Mouse (Mus musculus) splenic B cell, adult 2 months (primary cell): ENCODE measurements around the gene Bloc1s1.

ENCODE experiments used
- DNase-seq: peaks from one replicate; pipeline ENCODE4 v3.0.0-alpha.2; 2011; ENCODE audit warnings: low read depth, low spot score
- H3K27me3 ChIP-seq: 2 replicates; pipeline ENCODE4 v1.6.1; 2012; ENCODE audit warnings: mild to moderate bottlenecking, low read length, moderate library complexity, mixed read lengths; ENCODE audit not compliant: control insufficient read depth, poor library complexity, insufficient read depth, severe bottlenecking
- H3K36me3 ChIP-seq: 2 replicates; pipeline ENCODE4 v1.6.1; 2012; ENCODE audit warnings: mild to moderate bottlenecking, low read length, moderate library complexity, mixed read lengths; ENCODE audit not compliant: control insufficient read depth, poor library complexity, insufficient read depth, severe bottlenecking

The Bloc1s1 gene

DNA sequence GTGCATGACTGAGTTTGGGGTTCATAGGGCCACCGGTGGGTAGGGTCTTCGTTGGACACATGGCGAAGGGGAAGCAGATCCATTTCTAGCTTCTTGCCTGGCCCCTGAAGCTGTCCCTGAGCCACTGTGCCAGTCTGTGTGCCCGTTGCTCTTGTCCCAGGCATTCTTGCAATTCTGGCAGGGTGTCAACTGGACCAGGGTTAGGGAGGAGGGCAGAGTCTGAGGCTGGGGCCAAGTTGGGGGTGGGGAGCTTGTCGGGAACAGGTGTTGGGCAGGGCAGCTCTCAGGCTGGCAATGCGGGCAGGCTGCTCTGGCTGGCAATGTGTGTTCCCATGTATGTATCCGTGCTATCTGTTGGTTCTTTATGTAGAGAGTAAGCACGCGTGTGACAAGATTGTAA lies 14.6 kb upstream of the Bloc1s1 start:
- DNase-seq: no peak

DNA sequence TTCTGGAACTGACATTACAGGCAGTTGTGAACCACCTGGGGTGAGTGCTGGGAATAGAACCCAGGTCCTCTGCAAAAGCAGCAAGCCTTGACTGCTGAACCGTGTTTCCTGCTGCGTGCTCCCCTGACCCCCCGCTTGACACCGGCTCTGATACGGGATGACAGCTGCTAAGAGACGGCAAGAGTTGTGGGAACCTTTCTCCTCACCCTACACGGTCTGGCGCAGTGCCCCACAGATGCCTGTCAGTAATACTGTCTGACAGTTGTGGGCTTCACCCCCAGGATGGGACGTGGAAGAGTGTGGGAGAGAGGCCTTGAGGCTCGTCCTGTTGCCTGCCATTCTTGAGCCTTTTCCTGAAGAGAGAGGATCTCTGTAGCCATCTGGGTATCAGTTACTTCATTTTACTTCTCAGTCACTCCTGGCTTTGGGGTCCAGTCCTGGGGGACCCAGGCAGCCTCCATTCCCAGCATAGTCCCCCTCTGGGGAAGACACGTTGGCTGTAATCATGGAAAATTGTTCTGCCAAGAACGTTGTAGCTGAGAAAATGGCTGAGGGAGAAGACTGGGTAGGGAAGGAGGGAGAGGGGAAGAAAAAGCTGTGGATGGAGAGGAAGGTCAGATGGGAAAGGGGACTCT lies 14.0 kb upstream of the Bloc1s1 start:
- Histone ChIP-seq H3K36me3 (no peaks in the 10 kb centered on the region), H3K27me3 (no peaks in the 10 kb centered on the region; the same call in 1 of the 2 replicates)
- no peak for DNase-seq

More for the DNA sequence above, 14.6 kb upstream of the Bloc1s1 start:
- no peaks in the 10 kb centered on the region; the same call in 1 of the 2 replicates for H3K27me3 ChIP-seq
- no peaks in the 10 kb centered on the region for H3K36me3 ChIP-seq

DNA sequence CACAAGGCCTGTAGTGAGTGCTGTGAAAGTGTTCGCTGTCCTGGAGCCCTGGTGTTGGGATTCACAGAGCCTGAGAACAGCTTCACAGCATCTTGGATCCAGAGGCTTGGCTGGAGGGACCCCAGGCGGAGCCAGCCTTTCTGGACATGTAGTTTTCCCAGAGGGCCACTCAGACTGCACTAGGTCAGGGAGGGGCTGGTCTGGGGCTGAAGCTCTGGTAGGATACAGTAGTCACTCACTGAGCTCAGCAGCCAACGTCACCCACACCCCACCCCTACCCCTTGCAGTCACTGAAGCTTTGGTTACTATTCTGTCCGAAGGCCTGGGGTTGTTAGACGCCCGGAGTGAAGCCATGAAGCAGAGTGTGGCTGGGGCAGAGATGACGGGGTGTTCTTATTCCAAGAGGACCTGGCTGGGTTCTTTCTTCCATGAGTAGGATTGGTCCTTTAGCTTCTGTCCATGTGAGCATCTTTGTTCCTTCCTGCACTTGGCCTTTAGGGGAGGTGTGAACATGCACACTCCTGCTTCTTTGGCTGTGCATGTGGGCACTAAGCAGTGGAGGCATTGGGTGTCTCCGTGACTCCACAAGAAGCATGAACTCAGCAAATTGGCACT lies 12.1 kb upstream of the Bloc1s1 start:
- Histone ChIP-seq H3K36me3 (no peaks in the 10 kb centered on the region), H3K27me3 (no peaks in the 10 kb centered on the region; the same call in 1 of the 2 replicates)
- no peak for DNase-seq

DNA sequence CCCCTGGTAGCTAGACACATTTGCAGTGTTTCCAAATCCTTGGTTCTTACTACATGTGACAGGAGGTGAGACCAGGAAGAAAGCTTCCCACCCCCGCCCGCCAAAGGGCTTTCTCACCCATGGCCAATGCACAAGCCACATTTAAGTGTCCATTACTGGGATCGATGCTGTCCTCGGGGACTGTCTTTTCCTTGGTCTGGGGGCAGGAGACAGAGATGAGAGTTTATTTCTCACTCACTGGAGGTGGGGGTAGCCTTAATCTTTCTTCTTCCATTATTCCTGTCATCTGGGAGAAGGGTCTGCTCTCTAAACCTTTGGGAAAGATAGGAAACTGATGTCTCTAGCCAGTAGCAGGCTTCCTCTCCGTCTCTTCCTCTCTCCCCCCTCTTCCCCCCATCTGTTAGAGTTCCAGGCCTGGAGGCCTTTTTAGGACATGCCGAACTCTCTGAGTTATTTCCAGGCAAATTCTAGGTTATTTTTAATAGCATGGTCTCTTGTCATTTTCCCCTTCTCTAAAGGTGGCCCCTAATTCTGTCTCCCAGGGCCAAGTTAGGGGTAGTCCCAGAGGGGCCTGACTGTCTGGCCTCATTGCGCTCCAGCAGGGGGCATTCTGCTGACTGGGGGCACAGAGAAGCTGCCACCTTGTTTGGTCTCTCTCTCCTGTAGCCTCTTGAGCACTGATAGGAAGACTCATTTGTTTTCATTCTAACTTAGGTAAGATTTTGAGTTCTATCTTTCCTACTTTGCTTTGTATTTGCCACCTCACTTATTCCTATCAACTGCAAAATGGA lies 11.4 kb upstream of the Bloc1s1 start:
- no peak for DNase-seq
- no peaks in the 10 kb centered on the region; the same call in 1 of the 2 replicates for H3K27me3 ChIP-seq
- H3K36me3 ChIP-seq: no peaks in the 10 kb centered on the region

DNA sequence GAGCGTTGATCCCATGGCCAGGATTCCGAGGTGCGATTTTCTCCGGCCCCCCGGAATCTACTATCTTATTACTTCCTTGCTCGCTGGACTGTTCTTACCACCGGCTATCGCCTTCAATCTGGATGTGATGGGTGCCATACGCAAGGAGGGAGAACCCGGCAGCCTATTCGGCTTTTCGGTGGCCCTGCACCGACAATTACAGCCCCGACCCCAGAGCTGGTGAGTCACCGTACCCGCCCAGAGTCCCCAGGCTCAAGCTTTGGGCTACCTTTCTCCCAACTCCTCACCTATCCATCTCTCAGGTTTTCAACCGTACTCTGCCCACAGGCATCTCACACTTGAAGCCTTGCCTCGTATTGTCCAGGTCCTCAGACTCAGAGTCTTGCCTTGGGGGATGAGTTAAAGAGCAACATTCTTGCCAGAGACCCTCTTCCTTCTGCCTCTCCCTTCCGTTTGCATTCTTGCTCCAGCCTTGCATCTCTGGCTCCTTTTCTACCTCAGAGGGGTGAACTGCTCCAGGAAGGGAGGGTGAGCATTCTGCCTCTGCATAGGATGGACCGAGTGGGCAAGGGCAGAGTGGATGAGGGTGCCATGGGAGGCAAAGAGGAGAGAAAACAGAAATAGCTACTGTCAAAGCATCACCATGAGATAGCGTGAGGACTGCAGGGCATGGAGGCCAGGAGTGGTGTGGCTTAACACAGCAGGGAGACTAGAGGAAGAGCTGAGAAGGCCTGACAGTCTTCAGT lies 10.3 kb upstream of the Bloc1s1 start:
- DNase-seq: no peak
- H3K36me3 ChIP-seq: no peaks in the 10 kb centered on the region
- no peaks in the 10 kb centered on the region; the same call in 1 of the 2 replicates for H3K27me3 ChIP-seq

DNA sequence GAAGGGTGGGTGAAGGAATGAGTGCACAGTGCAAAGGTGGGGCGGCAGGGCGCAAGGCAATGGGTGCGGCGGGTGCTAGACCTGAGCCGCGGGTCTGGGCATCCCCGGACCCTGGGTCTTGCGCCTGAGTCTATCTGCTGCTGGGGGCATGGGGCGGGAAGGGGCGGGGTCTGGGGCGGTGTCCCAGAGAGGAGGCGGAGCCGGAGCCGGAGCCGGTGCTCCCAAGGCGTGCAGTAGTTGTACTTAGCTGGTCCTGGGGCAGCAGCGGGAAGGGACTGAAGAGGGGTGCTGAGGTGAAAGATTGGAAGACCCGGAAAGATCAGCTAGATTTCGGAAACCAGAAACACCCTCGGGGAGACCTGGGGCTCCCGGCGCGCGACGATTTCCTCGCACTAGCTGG lies 9.7 kb upstream of the Bloc1s1 start, which contains the start of gene Itga7:
Gene Itga7 (plus strand): TSS at position 245 of the 400 bp plus-strand sequence.
- H3K36me3 ChIP-seq: no peaks in the 10 kb centered on the region
- peak; percentile 30 for DNase-seq
- no peaks in the 10 kb centered on the region; the same call in 1 of the 2 replicates for H3K27me3 ChIP-seq

DNA sequence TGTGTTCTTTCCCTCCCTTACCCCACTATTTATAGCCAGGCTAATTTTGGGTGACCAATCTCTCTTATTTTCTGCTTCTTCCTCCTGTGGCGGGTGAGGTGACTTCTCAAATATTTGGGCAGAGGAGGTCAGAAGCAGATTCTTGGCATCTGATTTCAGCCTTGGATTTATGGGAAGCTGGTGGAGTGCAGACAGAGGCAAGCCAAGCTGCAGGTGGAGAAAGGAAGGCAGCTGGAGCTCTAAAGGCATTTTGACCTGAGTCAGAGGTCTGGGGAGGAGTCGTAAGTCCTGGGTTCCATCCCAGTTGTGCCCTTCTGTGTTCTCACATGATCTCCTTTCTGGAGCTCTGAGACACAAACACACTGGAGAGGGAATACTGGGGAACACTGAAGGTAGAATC lies 7.6 kb upstream of the Bloc1s1 start:
- Histone ChIP-seq H3K36me3 (no peaks in the 10 kb centered on the region), H3K27me3 (no peaks in the 10 kb centered on the region; the same call in 1 of the 2 replicates)
- no peak for DNase-seq

DNA sequence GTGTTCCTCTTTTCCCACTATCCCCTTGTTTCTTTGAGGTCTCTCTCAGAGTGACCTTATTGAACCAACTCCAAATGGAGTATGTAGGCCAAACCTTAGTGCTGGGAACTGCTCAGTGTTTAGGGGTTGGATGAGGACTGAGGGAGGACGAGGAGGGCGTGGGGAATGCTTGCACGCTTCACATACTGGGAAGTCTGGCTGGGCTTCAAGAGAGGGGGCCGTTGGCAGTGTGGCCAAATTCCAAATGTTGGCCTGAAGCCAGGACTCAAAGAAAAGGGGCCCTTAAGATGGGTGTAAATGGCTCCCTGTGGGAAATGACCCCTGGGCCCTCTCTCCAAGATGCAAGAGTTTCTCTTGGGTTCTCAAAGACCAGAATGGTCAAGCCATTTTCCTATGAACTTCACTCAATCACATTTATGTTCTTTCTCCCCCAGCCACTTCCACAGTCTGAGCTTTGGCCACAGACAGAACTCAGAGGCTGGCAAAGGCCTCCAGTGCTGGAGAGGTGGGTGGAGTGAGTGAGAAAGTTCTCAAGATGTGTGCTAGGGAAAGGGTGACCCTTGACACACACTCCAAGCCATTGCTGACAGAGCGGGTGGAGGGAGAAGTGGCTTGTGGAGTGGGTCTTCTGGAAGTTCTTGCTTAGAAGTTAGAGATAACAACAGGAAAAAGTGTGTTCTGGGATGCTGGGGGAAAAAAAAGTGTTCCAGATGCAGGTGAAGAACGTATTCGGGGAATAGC lies 6.0 kb upstream of the Bloc1s1 start:
- no peaks in the 10 kb centered on the region for H3K36me3 ChIP-seq
- H3K27me3 ChIP-seq: no peaks in the 10 kb centered on the region
- no peak for DNase-seq

DNA sequence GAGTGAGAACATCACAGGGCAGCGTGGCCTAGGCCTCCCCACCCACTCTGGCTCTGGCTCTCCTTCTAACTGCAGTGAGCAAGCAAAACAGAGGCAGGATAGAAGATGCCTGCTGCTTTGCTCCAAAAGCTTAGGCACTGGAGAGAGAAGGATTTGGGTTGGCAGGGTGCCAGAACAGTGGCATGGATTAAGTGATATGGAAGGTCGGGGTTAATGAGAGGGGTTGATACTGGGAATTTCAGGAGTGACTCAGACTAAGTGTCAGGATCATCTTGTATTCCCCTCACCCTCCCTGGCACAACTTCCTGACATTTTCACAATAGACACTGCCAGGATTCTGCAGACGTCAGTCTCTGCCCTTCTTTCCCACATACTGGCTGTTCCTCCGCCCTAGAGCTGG lies 4.5 kb upstream of the Bloc1s1 start:
- Histone ChIP-seq H3K36me3 (no peaks in the 10 kb centered on the region), H3K27me3 (no peaks in the 10 kb centered on the region)
- no peak for DNase-seq

DNA sequence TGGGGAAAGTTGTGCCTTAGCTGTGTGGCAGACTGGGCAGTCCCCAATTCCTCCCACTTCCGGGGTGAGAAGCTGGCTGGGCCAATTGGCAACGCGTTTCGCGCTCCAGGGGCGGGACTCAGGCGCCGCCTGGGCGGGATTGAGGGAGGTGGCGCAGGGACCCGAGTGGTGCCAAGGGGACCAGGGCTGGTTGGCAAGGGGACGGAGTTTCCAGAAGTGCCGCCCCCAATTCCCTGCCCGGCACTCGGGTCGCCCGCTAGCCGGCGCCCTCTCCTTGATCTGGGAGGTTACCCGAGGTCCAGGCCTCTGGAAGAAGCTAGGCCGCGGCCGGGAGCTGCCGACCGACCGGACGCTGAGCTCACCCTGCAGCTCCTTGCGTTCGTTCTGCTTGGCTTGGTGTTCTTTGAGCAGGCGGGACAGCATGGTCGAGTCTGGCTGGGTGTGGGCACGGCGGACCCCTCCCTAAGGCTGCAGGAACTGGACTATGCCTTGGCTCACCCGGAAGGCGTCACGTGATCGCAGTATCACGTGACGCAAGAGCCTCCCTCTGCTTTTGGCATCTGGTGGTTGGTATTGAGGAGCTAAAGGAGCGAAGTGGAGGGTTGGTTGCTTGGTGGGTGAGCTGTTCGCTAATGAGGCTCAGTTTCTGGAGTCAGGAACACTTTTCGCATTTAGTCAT lies 683 bp downstream of the Bloc1s1 start:
- Histone ChIP-seq H3K36me3 (no peaks in the 10 kb centered on the region; the same call in 1 of the 2 replicates), H3K27me3 (no peaks in the 10 kb centered on the region)
- peak; percentile 86 for DNase-seq

DNA sequence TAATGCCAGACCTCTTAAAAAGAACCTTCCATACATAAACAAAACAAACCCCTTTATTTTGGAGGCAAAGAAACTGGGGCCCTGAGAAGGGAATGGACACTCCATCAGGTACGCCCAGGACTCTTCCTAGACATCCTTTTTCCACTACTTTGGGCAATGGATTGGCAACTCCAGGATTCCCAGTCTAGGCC lies 1.1 kb downstream of the Bloc1s1 start, which contains the start of gene Rdh5:
Gene Rdh5 (minus strand): TSS at position 67 of the 191 bp plus-strand sequence.
- no peak for DNase-seq
- Histone ChIP-seq H3K27me3 (no peaks in the 10 kb centered on the region), H3K36me3 (no peaks in the 10 kb centered on the region; the same call in 1 of the 2 replicates)

DNA sequence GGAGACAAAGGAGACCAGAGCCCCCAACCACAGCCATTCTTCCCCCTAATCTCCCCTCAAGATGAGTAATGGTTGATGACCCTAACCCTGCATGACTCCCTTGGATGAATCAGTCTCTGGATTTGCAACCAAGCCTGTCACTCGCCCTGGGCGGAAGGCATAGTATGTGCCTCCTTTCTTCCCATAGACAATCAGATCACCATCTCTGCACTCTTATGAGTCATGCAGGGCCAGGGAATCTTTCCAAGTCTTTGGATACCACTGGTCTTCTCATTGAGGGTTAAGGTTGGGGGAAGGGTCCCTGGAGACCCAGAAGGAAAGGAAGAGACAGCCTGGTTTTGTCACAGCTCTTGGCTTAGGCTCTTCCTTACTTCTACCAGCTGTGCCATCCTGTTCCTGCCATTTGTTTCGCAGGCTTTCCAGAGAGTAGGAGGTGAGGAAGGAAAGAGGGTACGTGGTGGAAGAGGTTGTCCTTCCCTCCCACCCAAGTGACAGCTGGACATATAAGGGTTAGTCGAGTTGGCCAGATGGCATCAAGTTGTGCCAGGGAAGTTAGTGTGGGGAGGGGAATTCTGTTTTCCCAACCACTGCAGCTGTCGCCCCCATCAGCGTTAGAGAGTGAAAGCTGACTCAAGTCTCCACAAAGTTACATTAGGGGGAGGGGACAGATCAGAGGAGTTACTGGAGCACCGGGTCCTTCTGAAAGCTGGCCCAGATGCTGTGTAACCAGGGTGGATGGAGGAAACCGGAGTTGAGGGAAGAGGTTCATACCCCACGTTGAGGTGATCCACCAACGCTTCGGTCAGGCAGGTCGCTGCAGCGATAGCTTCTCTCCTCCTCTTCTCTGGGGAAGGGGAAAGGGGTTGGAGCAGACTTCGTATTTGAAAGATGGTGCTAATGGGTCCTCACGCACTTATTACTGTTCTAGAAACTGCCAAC lies 1.7 kb downstream of the Bloc1s1 start:
- no peak for DNase-seq
- H3K27me3 ChIP-seq: no peaks in the 10 kb centered on the region

DNA sequence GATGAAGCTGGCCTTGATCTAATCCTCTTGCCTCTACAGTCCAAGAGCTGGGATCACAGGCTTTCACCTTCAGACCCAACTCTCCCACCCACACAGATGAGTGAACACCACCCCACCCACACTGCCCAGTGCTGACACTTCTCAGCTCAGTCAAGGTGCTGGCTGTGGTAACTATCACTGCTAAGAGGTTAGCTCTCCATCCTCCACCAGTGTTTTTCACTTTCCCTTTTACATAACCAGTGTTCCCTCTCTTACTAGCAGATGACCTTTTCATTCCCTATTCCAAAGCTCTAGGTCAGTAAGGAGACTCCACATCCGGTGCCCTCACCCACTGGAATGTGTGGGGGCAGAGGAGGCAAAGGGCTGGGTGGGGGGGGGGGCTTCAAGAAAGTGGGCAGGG lies 2.6 kb downstream of the Bloc1s1 start:
- Histone ChIP-seq H3K36me3 (no peaks in the 10 kb centered on the region; the same call in 1 of the 2 replicates), H3K27me3 (no peaks in the 10 kb centered on the region)
- no peak for DNase-seq

More for the DNA sequence above, 1.7 kb downstream of the Bloc1s1 start:
- no peaks in the 10 kb centered on the region; the same call in 1 of the 2 replicates for H3K36me3 ChIP-seq
